9 mouse cellular contexts compared by ENCODE assay signal in the genomic region with DNA sequence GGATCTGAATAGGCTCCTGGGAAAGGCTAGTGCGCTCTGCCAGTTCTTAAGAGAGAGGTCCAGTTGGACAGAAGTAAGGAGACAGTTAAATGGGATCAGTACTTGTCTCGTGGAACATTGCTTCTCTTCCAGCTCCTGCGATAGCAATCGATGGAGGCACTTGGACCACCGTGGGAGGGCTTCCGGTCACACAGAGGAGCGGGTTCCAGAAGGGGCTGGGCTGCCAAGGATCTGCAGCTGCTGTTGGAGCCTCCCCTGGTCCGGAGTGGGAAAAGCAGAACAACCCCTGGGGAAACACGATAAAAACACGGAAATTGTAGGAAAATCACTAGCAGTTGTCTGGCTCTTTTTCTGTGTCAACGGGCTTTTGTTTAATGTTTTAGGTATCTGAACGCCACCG.
A peak's percentile ranks its signal among the peaks of the same experiment; 100 is the strongest.
DNase-seq lines count a peak whose midpoint lies in the region; ATAC-seq lines count a peak whose summit lies in the region.
"Had no signal": no experiment of that assay in that cellular context is flagged by ENCODE, and none has a peak within 500 bp of the region (broad histone marks: within the 10 kb centered on the region; RNA-seq: fewer than 3 reads in every experiment).

No protein-coding gene starts in this region.

- DNase-seq in adrenal gland, adult 8-10 months: peak; percentile 10
- peak; percentile 42 to 55 for DNase-seq in cerebellum, postnatal 14 days
- DNase-seq in gastrocnemius, postnatal 36 days: peak; percentile 80 to 85
- peak; percentile 67 for DNase-seq in intestine, embryonic 14.5 days (ENCODE audit: low spot score)
- no peak for DNase-seq in thymus, postnatal 10 days (ENCODE audit: low spot score in 2 of 2)
- no peak for DNase-seq in T-cell, adult 2 months (ENCODE audit: low spot score)

- no peaks in the 10 kb centered on the region for H3K9me3 ChIP-seq in intestine, embryonic 14.5 days (ENCODE audit: control insufficient read depth, low read length)
- no peaks in the 10 kb centered on the region for H3K9me3 ChIP-seq in limb, embryonic 12.5 days
- no peaks in the 10 kb centered on the region for H3K9me3 ChIP-seq in neural tube, embryonic 13.5 days

- 0 out of 2 replicates have a peak overlapping the region, but pooled peaks have one; percentile 17 for H3K27ac ChIP-seq in intestine, embryonic 14.5 days (ENCODE audit: low read depth)
- H3K27ac ChIP-seq in limb, embryonic 12.5 days: peak overlapping the region; percentile 66
- no peak overlapping the region for H3K27ac ChIP-seq in neural tube, embryonic 13.5 days (replicated peaks)

- no peaks in the 10 kb centered on the region for H3K27me3 ChIP-seq in intestine, embryonic 14.5 days (replicated peaks; ENCODE audit: control insufficient read depth, insufficient read depth, low read length)
- no peaks in the 10 kb centered on the region for H3K27me3 ChIP-seq in limb, embryonic 12.5 days
- H3K27me3 ChIP-seq in neural tube, embryonic 13.5 days: no peaks in the 10 kb centered on the region
- H3K27me3 ChIP-seq: Patski had no signal

- H3K4me1 ChIP-seq in intestine, embryonic 14.5 days (replicated peaks; ENCODE audit: control insufficient read depth, insufficient read depth, low read length): peaks cover 14% of the 10 kb centered on the region
- H3K4me1 ChIP-seq in limb, embryonic 12.5 days (replicated peaks): peaks cover 38% of the 10 kb centered on the region
- H3K4me1 ChIP-seq in neural tube, embryonic 13.5 days (replicated peaks): peaks cover 16% of the 10 kb centered on the region

- H3K9ac ChIP-seq in intestine, embryonic 14.5 days (ENCODE audit: low read length): no peak overlapping the region
- H3K9ac ChIP-seq in limb, embryonic 12.5 days (replicated peaks): no peak overlapping the region
- 0 out of 2 replicates have a peak overlapping the region, but pooled peaks have one; percentile 31 for H3K9ac ChIP-seq in neural tube, embryonic 13.5 days

- intact Hi-C loops in gastrocnemius, postnatal 36 days (cut with DNase I): loop anchor here (10.0 kb wide), 1 partner anchor 218 kb away; no protein-coding TSS in a partner anchor

- no peaks in the 10 kb centered on the region for H3K36me3 ChIP-seq in intestine, embryonic 14.5 days (ENCODE audit: control insufficient read depth, insufficient read depth, low read length)
- H3K36me3 ChIP-seq in limb, embryonic 12.5 days: no peaks in the 10 kb centered on the region
- H3K36me3 ChIP-seq in neural tube, embryonic 13.5 days: no peaks in the 10 kb centered on the region

- H3K4me3 ChIP-seq in intestine, embryonic 14.5 days (ENCODE audit: low read depth, low read length): peak overlapping the region; percentile 2; the same call in 1 of the 2 replicates
- peak overlapping the region; percentile 13 for H3K4me3 ChIP-seq in limb, embryonic 12.5 days (replicated peaks)
- 0 out of 2 replicates have a peak overlapping the region, but pooled peaks have one; percentile 0 for H3K4me3 ChIP-seq in neural tube, embryonic 13.5 days

- H3K4me2 ChIP-seq in intestine, embryonic 14.5 days (ENCODE audit: low read length): peak overlapping the region; percentile 40
- peak overlapping the region; percentile 51 for H3K4me2 ChIP-seq in limb, embryonic 12.5 days
- H3K4me2 ChIP-seq in neural tube, embryonic 13.5 days: peak overlapping the region; percentile 43

- ATAC-seq in intestine, embryonic 14.5 days (replicated peaks; ENCODE audit: low FRiP score, low TSS enrichment, low read depth): no peak
- ATAC-seq in limb, embryonic 12.5 days (ENCODE audit: insufficient number of reproducible peaks, insufficient read depth, low FRiP score, low TSS enrichment, low read depth): no peak
- ATAC-seq in neural tube, embryonic 13.5 days (ENCODE audit: low read depth): no peak
- ATAC-seq: Patski had no signal

- whole genome bisulfite sequencing in intestine, embryonic 14.5 days: 25% methylated on average over 13 of the region's 13 CpGs
- WGBS in limb, embryonic 12.5 days: 15% methylated on average over 13 of the region's 13 CpGs
- WGBS in neural tube, embryonic 13.5 days: 30% methylated on average over 13 of the region's 13 CpGs

Comparison
In these comparisons a context has a peak if more than half of its experiments do, and no peak if none do; other contexts are left out.
1. DNase-seq: peak in adrenal gland, adult 8-10 months (single experiment), cerebellum, postnatal 14 days (2 of 2), gastrocnemius, postnatal 36 days (2 of 2) and intestine, embryonic 14.5 days (single experiment); none in thymus, postnatal 10 days (0 of 2) and T-cell, adult 2 months (single experiment).
2. Peak in every context shown above with its lines, with median percentiles within 50 percentile points of each other: H3K4me2 ChIP-seq and H3K4me3 ChIP-seq.